Mouse (Mus musculus): ENCODE measurements at regions not wholly inside any gene's neighbourhood (a gene's known extent, or its start where the extent isn't known, plus 50 kb on each side); places are given as distances from the start of the nearest gene placed in this dataset.

DNA sequence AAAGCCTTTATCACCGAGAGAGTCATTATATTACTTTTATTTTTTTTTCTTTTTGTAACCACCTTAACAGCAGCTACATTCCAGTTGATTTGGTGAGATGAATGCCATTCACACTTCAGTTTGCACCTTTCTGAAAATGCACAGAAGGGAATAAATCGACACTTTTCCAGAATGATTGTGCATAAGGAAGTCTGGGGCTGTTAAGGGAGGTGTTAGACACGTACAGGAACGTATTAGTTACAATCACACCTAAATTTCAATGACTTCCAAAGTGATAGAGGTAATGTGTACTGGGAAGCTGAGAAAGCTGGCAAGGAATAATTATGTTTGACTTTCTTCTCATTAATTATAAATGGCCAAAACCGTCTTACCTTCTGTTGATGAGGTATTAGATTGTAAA, 352.7 kb upstream of the Epha3 start:
- no peak for ATAC-seq (ENCODE audit: low FRiP score)
- Histone ChIP-seq H3K9me3 (ENCODE audit: control insufficient read depth, low read length) (no peaks in the 10 kb centered on the region), H3K4me3 (ENCODE audit: low read depth, low read length) (no peak overlapping the region), H3K27ac (ENCODE audit: low read depth, low read length) (no peak overlapping the region), H3K9ac (ENCODE audit: low read length) (no peak overlapping the region), H3K4me1 (ENCODE audit: control insufficient read depth, insufficient read depth, low read length) (no peaks in the 10 kb centered on the region), H3K4me2 (no peak overlapping the region), H3K27me3 (ENCODE audit: control insufficient read depth, insufficient read depth, low read length) (no peaks in the 10 kb centered on the region), H3K36me3 (ENCODE audit: control insufficient read depth, insufficient read depth, low read length) (no peaks in the 10 kb centered on the region)
- no peak for DNase-seq (ENCODE audit: low spot score, missing footprints)
- WGBS: 85% methylated on average over 5 of the region's 5 CpGs

DNA sequence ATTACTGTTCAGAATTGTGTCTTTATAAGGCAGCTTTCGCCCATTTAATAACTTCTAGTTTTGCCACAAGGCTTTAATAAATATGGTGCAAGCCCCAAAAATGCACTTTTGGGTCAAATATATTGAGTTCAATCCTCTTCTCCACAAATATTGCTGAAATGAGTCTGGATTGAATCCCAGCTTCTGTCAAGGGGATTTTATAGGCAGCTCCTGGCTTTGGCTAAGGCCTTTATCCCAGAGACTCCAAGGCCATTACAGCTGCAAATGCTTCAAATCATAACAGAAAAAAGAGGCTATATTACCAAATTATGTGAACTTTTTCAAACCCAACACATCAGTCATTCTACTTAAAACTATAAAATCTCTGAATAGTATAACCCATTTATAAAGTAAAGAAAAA, 347.9 kb upstream of the Epha3 start:
- H3K4me2 ChIP-seq: no peak overlapping the region
- no peaks in the 10 kb centered on the region for H3K27me3 ChIP-seq (ENCODE audit: control insufficient read depth, insufficient read depth, low read length)
- no peak overlapping the region for H3K27ac ChIP-seq (ENCODE audit: low read depth, low read length)
- no peaks in the 10 kb centered on the region for H3K9me3 ChIP-seq (ENCODE audit: control insufficient read depth, low read length)
- no peak for DNase-seq (ENCODE audit: low spot score, missing footprints)
- H3K9ac ChIP-seq (ENCODE audit: low read length): no peak overlapping the region
- WGBS: 85% methylated on average over 1 of the region's 1 CpGs
- no peak for ATAC-seq (ENCODE audit: low FRiP score)
- H3K4me3 ChIP-seq (ENCODE audit: low read depth, low read length): no peak overlapping the region
- no peaks in the 10 kb centered on the region for H3K36me3 ChIP-seq (ENCODE audit: control insufficient read depth, insufficient read depth, low read length)
- H3K4me1 ChIP-seq (ENCODE audit: control insufficient read depth, insufficient read depth, low read length): no peaks in the 10 kb centered on the region

DNA sequence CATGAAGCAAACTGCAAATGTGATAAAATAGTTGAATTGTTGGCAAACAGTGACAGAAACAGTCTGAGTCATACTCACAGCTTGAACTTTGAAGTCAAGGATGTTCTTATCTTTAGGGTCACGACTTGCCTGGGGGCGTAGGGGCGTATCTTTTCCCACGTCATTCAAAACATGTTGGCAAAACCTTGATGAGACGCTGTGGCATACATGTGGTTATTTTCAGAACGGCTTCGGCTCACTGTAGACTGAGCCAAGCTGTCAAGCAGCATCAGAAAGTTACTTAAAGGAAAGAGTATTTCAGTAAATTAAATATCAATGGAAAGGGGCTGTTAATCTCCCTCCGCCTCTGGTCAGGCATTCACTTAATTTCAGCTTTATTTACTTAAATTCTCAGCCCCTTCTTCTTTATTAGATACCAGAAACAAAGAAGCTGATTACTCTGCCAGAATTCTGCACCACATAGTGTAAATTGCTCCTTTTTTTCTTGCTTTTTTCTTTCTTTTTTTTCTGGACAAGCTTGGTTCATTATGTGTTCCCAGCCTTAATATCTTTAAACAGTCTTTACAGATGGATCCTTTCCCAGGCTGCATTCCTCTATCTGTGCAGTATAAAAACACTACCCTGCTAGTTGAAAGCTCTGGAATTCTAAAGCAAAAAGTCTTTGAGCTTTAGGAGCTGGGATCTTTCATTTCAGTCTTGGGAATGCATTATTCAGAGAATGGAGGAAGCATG, 302.9 kb upstream of the Epha3 start:
- Histone ChIP-seq H3K4me2 (no peak overlapping the region), H3K4me1 (ENCODE audit: control insufficient read depth, insufficient read depth, low read length) (peaks cover 3% of the 10 kb centered on the region; the same call in 1 of the 2 replicates), H3K36me3 (ENCODE audit: control insufficient read depth, insufficient read depth, low read length) (no peaks in the 10 kb centered on the region), H3K9ac (ENCODE audit: low read length) (no peak overlapping the region), H3K27ac (ENCODE audit: low read depth, low read length) (no peak overlapping the region), H3K9me3 (ENCODE audit: control insufficient read depth, low read length) (no peaks in the 10 kb centered on the region), H3K27me3 (ENCODE audit: control insufficient read depth, insufficient read depth, low read length) (no peaks in the 10 kb centered on the region), H3K4me3 (ENCODE audit: low read depth, low read length) (no peak overlapping the region)
- WGBS: 58% methylated on average over 8 of the region's 8 CpGs
- no peak for DNase-seq (ENCODE audit: low spot score, missing footprints)
- peak; percentile 54; the same call in 1 of the 2 replicates for ATAC-seq (ENCODE audit: low FRiP score)

DNA sequence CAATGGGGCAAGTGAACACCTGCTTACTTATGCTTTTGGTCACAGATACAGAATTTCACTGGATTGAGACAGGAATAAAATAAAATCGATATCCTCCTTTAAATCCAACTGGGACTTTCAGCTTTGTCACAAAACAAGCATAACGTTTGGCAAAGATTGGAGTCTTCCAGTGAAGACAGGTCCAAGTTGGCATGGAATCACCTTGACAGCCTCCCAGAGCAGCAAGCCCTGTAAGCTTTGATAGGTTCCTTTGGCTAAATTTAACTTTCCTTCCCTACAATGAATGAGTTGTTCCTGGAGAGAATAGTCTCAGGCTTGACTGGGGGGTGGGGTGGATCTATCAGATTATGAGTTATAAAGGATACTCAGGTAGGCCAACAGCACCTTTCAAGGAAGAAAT, 302.1 kb upstream of the Epha3 start:
- H3K4me3 ChIP-seq (ENCODE audit: low read depth, low read length): no peak overlapping the region
- DNase-seq (ENCODE audit: low spot score, missing footprints): no peak
- WGBS: 87% methylated on average over 2 of the region's 2 CpGs
- no peak for ATAC-seq (ENCODE audit: low FRiP score)
- no peaks in the 10 kb centered on the region for H3K27me3 ChIP-seq (ENCODE audit: control insufficient read depth, insufficient read depth, low read length)
- H3K27ac ChIP-seq (ENCODE audit: low read depth, low read length): no peak overlapping the region
- peaks cover 3% of the 10 kb centered on the region; the same call in 1 of the 2 replicates for H3K4me1 ChIP-seq (ENCODE audit: control insufficient read depth, insufficient read depth, low read length)
- no peaks in the 10 kb centered on the region for H3K9me3 ChIP-seq (ENCODE audit: control insufficient read depth, low read length)
- no peak overlapping the region for H3K9ac ChIP-seq (ENCODE audit: low read length)
- no peak overlapping the region for H3K4me2 ChIP-seq
- no peaks in the 10 kb centered on the region for H3K36me3 ChIP-seq (ENCODE audit: control insufficient read depth, insufficient read depth, low read length)

DNA sequence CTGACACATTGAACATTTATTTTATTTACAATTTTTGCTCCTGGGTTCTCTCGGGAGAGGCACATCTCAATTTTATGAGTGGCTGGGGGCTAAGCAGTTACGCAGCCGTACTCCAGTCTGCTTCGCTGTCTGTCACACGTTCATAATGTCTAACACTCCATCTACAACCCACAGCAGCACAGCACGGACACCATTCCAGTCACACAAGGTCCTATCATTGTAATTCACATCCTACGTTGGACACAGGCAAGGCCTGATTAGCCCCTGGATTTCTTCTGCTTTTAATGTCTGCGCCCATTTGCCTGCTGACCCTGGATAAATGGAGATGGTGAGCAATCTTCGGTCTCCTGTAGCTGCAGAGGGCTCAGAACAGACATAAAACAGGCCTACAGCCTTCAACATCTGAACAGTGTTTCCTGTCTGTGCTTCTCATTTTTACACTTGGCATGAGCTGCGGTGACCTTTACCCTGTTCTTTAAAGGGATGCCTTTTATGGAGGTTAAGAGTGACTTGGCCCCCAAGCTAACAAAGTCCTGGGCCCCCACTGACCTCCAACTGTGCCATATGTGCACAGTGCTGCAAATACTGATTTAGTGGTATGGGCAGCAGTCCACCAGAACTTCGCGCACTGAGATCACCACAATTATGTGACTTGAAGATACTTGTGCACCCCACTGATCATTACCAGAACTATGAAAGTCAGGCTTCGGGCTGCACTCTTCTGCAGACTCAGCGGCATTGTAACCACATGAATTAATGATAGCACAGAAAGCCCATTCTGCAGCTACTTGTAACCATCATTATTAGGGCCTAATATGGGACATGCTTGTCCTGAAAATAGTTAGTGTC, 281.9 kb upstream of the Epha3 start:
- Histone ChIP-seq H3K9me3 (ENCODE audit: control insufficient read depth, low read length) (no peaks in the 10 kb centered on the region), H3K4me3 (ENCODE audit: low read depth, low read length) (no peak overlapping the region), H3K27ac (ENCODE audit: low read depth, low read length) (no peak overlapping the region), H3K4me2 (no peak overlapping the region), H3K4me1 (ENCODE audit: control insufficient read depth, insufficient read depth, low read length) (no peaks in the 10 kb centered on the region), H3K9ac (ENCODE audit: low read length) (no peak overlapping the region), H3K27me3 (ENCODE audit: control insufficient read depth, insufficient read depth, low read length) (no peaks in the 10 kb centered on the region), H3K36me3 (ENCODE audit: control insufficient read depth, insufficient read depth, low read length) (no peaks in the 10 kb centered on the region)
- no peak for ATAC-seq (ENCODE audit: low FRiP score)
- no peak for DNase-seq (ENCODE audit: low spot score, missing footprints)
- WGBS: 77% methylated on average over 14 of the region's 14 CpGs
